Mouse (Mus musculus) heart, adult 2 months (tissue): Measurements from ENCODE around the gene Setd6. TPM values are rescaled to one million over a fixed set of nuclear protein-coding genes. Genes with fewer than 3 reads are reported as not detected.

Source experiments
- DNase-seq, 2 experiments: peaks; one replicate each; pipeline ENCODE4 v3.0.0; 2021
- H3K27ac ChIP-seq: fragments of 200-600 bp; 2 replicates; pipeline ENCODE4 v1.8.1; 2022
- H3K27me3 ChIP-seq: fragments of 200-500 bp; 2 replicates; pipeline ENCODE4 v1.6.1; 2012; ENCODE audit warnings: mild to moderate bottlenecking, low read length, inconsistent platforms, mixed read lengths; ENCODE audit not compliant: control insufficient read depth, insufficient read depth
- H3K36me3 ChIP-seq: fragments of 200-500 bp; 2 replicates; pipeline ENCODE4 v1.6.1; 2012; ENCODE audit warnings: low read length, inconsistent platforms; ENCODE audit not compliant: control insufficient read depth, insufficient read depth
- H3K4me1 ChIP-seq: fragments of 200-500 bp; 2 replicates; pipeline ENCODE4 v1.6.1; 2011; ENCODE audit warnings: low read length; ENCODE audit not compliant: control insufficient read depth, insufficient read depth
- H3K4me3 ChIP-seq: fragments of 200-600 bp; 2 replicates; pipeline ENCODE4 v1.8.1; 2022
- H3K79me2 ChIP-seq: fragments of 200-500 bp; replicated peaks from 2 replicates; pipeline ENCODE4 v1.6.1; 2012; ENCODE audit warnings: mild to moderate bottlenecking, inconsistent platforms, low read length, moderate library complexity, mixed read lengths; ENCODE audit not compliant: control insufficient read depth, insufficient read depth
- H3K9ac ChIP-seq: fragments of 200-500 bp; 2 replicates; pipeline ENCODE4 v1.6.1; 2012; ENCODE audit warnings: low read depth, mild to moderate bottlenecking, control low read depth, inconsistent platforms, low read length, mixed read lengths
- CTCF ChIP-seq: fragments of 200-600 bp; IDR thresholded peaks from 2 replicates; pipeline ENCODE4 v1.8.1; 2022; ENCODE audit warnings: antibody characterized with exemption, mild to moderate bottlenecking, moderate library complexity
- EP300 ChIP-seq: fragments of 200-500 bp; IDR thresholded peaks from 2 replicates; pipeline ENCODE4 v1.6.1; 2011; ENCODE audit warnings: low read depth, low read length, control low read depth; ENCODE audit not compliant: insufficient read depth
- POLR2A ChIP-seq: fragments of 200-500 bp; IDR thresholded peaks from 2 replicates; pipeline ENCODE4 v1.6.1; 2011; ENCODE audit warnings: mild to moderate bottlenecking, low read depth, low read length, control low read depth; ENCODE audit not compliant: insufficient read depth
- WGBS: fragments of 180-500 bp; shearing (Covaris S2); methylation state at CpG from one replicate; pipeline ENCODE4 v1.1.7; 2018; 5-methylcytosine and 5-hydroxymethylcytosine counted together
- intact Hi-C: fragments of 180-260 bp; cut with DNase I; formaldehyde crosslinking; loops from one replicate; pipeline ENCODE4 v1.15.1; 2025
- polyA plus RNA-seq: library from polyadenylated mRNA; depleted of rRNA; stranded (reverse); fragments of >200 nt; gene quantifications from 2 replicates; pipeline ENCODE4 v1.2.3, GENCODE M21; 2012
- total RNA-seq, 2 experiments: library from RNA; stranded (reverse); gene quantifications; 2 replicates each; pipeline ENCODE4 v1.2.3; 2021

Gene Setd6
- total and polyA plus RNA-seq, 3 experiments, result 8.0 to 15.3 (median 14.3) TPM

- Histone ChIP-seq H3K27ac (no peak overlapping the region), H3K4me1 (peaks cover 1% of the 10 kb centered on the region; the same call in 1 of the 2 replicates), H3K9ac (no peak overlapping the region), H3K79me2 (no peaks in the 10 kb centered on the region), H3K27me3 (no peaks in the 10 kb centered on the region), H3K36me3 (no peaks in the 10 kb centered on the region), H3K4me3 (no peak overlapping the region)
- 63% methylated on average over 8 of the region's 8 CpGs for WGBS
- DNase-seq, result no peak
- intact Hi-C loops, result loop anchor here (1.0 to 10.0 kb wide), 3 partner anchors 89 to 442 kb away; no protein-coding TSS in a partner anchor
- TF ChIP-seq EP300 (no peak), CTCF (no peak), POLR2A (no peak)
These were observed 19.0 kb upstream of the Setd6 start for GRCm38 (mm10) chr8:95696661-95697060.

GRCm38 (mm10) chr8:95697128-95697527 is 18.6 kb upstream of the Setd6 start:
- H3K27me3 ChIP-seq, result no peaks in the 10 kb centered on the region
- TF ChIP-seq EP300 (0 out of 2 replicates have a peak, but pooled peaks have one; percentile 62), CTCF (peak; percentile 95), POLR2A (no peak)
- peak; percentile 65 to 80 for DNase-seq
- 2% methylated on average over 11 of the region's 11 CpGs for WGBS
- no peak overlapping the region for H3K27ac ChIP-seq
- no peaks in the 10 kb centered on the region for H3K79me2 ChIP-seq
- no peaks in the 10 kb centered on the region for H3K36me3 ChIP-seq
- intact Hi-C loops, result loop anchor here (1.0 to 10.0 kb wide), 3 partner anchors 90 to 442 kb away; no protein-coding TSS in a partner anchor
- H3K4me1 ChIP-seq, result peaks cover 1% of the 10 kb centered on the region; the same call in 1 of the 2 replicates
- H3K9ac ChIP-seq, result no peak overlapping the region
- H3K4me3 ChIP-seq, result no peak overlapping the region

GRCm38 (mm10) chr8:95698179-95698578 is 17.5 kb upstream of the Setd6 start:
- TF ChIP-seq EP300 (no peak), POLR2A (no peak), CTCF (no peak)
- Histone ChIP-seq H3K4me3 (no peak overlapping the region), H3K4me1 (peaks cover 1% of the 10 kb centered on the region; the same call in 1 of the 2 replicates), H3K79me2 (no peaks in the 10 kb centered on the region), H3K36me3 (no peaks in the 10 kb centered on the region), H3K27me3 (no peaks in the 10 kb centered on the region), H3K9ac (no peak overlapping the region), H3K27ac (no peak overlapping the region)
- 23% methylated on average over 6 of the region's 6 CpGs for WGBS
- intact Hi-C loops, result loop anchor here (10.0 kb wide), 1 partner anchor 443 kb away; no protein-coding TSS in a partner anchor
- DNase-seq, result no peak

GRCm38 (mm10) chr8:95700282-95700681 is 15.4 kb upstream of the Setd6 start:
- DNase-seq, result no peak
- intact Hi-C loops, result no loop called here

GRCm38 (mm10) chr8:95701809-95702208 is 13.9 kb upstream of the Setd6 start:
- H3K4me1 ChIP-seq, result peaks cover 3% of the 10 kb centered on the region
- no peak overlapping the region for H3K27ac ChIP-seq
- H3K27me3 ChIP-seq, result no peaks in the 10 kb centered on the region
- H3K9ac ChIP-seq, result no peak overlapping the region
- intact Hi-C loops, result no loop called here
- WGBS, result 76% methylated on average over 4 of the region's 4 CpGs
- DNase-seq, result no peak
- TF ChIP-seq CTCF, result no peak
- no peak for TF ChIP-seq POLR2A
- no peak overlapping the region for H3K4me3 ChIP-seq
- H3K36me3 ChIP-seq, result no peaks in the 10 kb centered on the region
- no peaks in the 10 kb centered on the region for H3K79me2 ChIP-seq

More at GRCm38 (mm10) chr8:95700282-95700681, 15.4 kb upstream of the Setd6 start:
- no peaks in the 10 kb centered on the region for H3K27me3 ChIP-seq
- no peak overlapping the region for H3K4me3 ChIP-seq
- H3K27ac ChIP-seq, result no peak overlapping the region
- no peaks in the 10 kb centered on the region for H3K36me3 ChIP-seq
- H3K9ac ChIP-seq, result no peak overlapping the region
- H3K4me1 ChIP-seq, result peaks cover 3% of the 10 kb centered on the region
- WGBS, result 61% methylated on average over 9 of the region's 9 CpGs
- TF ChIP-seq POLR2A (no peak), CTCF (no peak), EP300 (no peak)
- H3K79me2 ChIP-seq, result no peaks in the 10 kb centered on the region

GRCm38 (mm10) chr8:95702480-95703446 is 12.9 kb upstream of the Setd6 start:
- intact Hi-C loops, result no loop called here

More at GRCm38 (mm10) chr8:95702480-95703446, 12.9 kb upstream of the Setd6 start:
- peak overlapping the region; percentile 65 for H3K9ac ChIP-seq
- peak overlapping the region; percentile 55 for H3K4me3 ChIP-seq
- peak overlapping the region; percentile 65 for H3K27ac ChIP-seq
- peak; percentile 78 to 84 for DNase-seq
- H3K36me3 ChIP-seq, result no peaks in the 10 kb centered on the region
- H3K79me2 ChIP-seq, result no peaks in the 10 kb centered on the region
- peak; percentile 91 for TF ChIP-seq POLR2A
- TF ChIP-seq EP300, result no peak
- 2% methylated on average over 34 of the region's 34 CpGs for whole genome bisulfite sequencing
- no peaks in the 10 kb centered on the region for H3K27me3 ChIP-seq
- peaks cover 2% of the 10 kb centered on the region for H3K4me1 ChIP-seq
